ENCODE assay signal across 24 mouse cellular contexts in genomic region chr13:111835787-111836186, GRCm38 (mm10).
"Had no signal": no experiment of that assay in that cellular context is flagged by ENCODE, and none has a peak within 500 bp of the region (broad histone marks: within the 10 kb centered on the region; RNA-seq: fewer than 3 reads in every experiment).

No protein-coding gene starts in this region.

- H3K9ac ChIP-seq: forebrain, postnatal 0 days; heart, embryonic 13.5 days; heart, embryonic 15.5 days; hindbrain, embryonic 13.5 days; hindbrain, embryonic 15.5 days; limb, embryonic 13.5 days; limb, embryonic 15.5 days; liver, embryonic 12.5 days; liver, embryonic 14.5 days had no signal

- H3K4me3 ChIP-seq: heart, embryonic 13.5 days; heart, embryonic 15.5 days; hindbrain, embryonic 13.5 days; hindbrain, embryonic 15.5 days; limb, embryonic 13.5 days; limb, embryonic 15.5 days; liver, embryonic 12.5 days had no signal

- ATAC-seq: forebrain, postnatal 0 days; hindbrain, postnatal 0 days; intestine, embryonic 16.5 days; liver, embryonic 12.5 days had no signal

- H3K4me2 ChIP-seq: heart, embryonic 11.5 days; heart, embryonic 13.5 days; heart, embryonic 15.5 days; hindbrain, embryonic 13.5 days; hindbrain, embryonic 15.5 days; limb, embryonic 13.5 days; limb, embryonic 15.5 days; liver, embryonic 12.5 days had no signal

- H3K27me3 ChIP-seq: heart, embryonic 13.5 days; heart, embryonic 15.5 days; hindbrain, embryonic 13.5 days; hindbrain, embryonic 15.5 days; limb, embryonic 13.5 days; limb, embryonic 15.5 days had no signal

- H3K27ac ChIP-seq: heart, embryonic 13.5 days; heart, embryonic 15.5 days; hindbrain, embryonic 13.5 days; hindbrain, embryonic 15.5 days; hindbrain, postnatal 0 days; limb, embryonic 13.5 days; limb, embryonic 15.5 days; liver, embryonic 12.5 days; liver, embryonic 14.5 days had no signal

- DNase-seq: forebrain, postnatal 0 days; gastrocnemius, postnatal 14 days; gastrocnemius, postnatal 36 days; heart, adult 18-20 months; heart, postnatal 14 days; heart, postnatal 36 days; kidney, adult 11 months; kidney, adult 9 months; kidney, postnatal 10 days; kidney, postnatal 25 days; layer of hippocampus, adult 9-11 months; layer of hippocampus, postnatal 36 days; left cerebral cortex, postnatal 4 days had no signal

- H3K9me3 ChIP-seq: heart, embryonic 13.5 days; heart, embryonic 15.5 days; hindbrain, embryonic 13.5 days; hindbrain, embryonic 15.5 days; limb, embryonic 13.5 days; limb, embryonic 15.5 days; liver, embryonic 12.5 days had no signal

- H3K36me3 ChIP-seq: heart, embryonic 13.5 days; heart, embryonic 15.5 days; hindbrain, embryonic 13.5 days; hindbrain, embryonic 15.5 days; limb, embryonic 13.5 days; limb, embryonic 15.5 days; liver, embryonic 12.5 days had no signal

- H3K4me1 ChIP-seq: hindbrain, embryonic 15.5 days; limb, embryonic 13.5 days had no signal
